Mouse (Mus musculus) midbrain, embryonic 15.5 days (tissue): ENCODE measurements around the gene Zc2hc1c. TPM values are rescaled to one million over a fixed set of nuclear protein-coding genes. Genes with fewer than 3 reads are reported as not detected.

Experiments
- ATAC-seq: fragments of 200-750 bp; cut with Nextera tagmentation; replicated peaks from 2 replicates; pipeline ENCODE4 v1.8.0; 2017; ENCODE audit warnings: moderate TSS enrichment
- H3K27ac ChIP-seq: fragments of 300-500 bp; sonication (generic); 2 replicates; pipeline ENCODE4 v1.5.1; 2015; ENCODE audit warnings: mild to moderate bottlenecking, inconsistent platforms
- H3K27me3 ChIP-seq: fragments of 300-500 bp; sonication (generic); replicated peaks from 2 replicates; pipeline ENCODE4 v1.6.1; 2015; ENCODE audit warnings: inconsistent platforms
- H3K36me3 ChIP-seq: fragments of 300-500 bp; sonication (generic); replicated peaks from 2 replicates; pipeline ENCODE4 v1.6.1; 2015; ENCODE audit warnings: inconsistent platforms
- H3K4me1 ChIP-seq: fragments of 300-500 bp; sonication (generic); 2 replicates; pipeline ENCODE4 v1.6.1; 2015; ENCODE audit warnings: inconsistent platforms
- H3K4me2 ChIP-seq: fragments of 300-500 bp; sonication (generic); 2 replicates; pipeline ENCODE4 v1.6.1; 2015; ENCODE audit warnings: inconsistent platforms, mild to moderate bottlenecking, moderate library complexity
- H3K4me3 ChIP-seq: fragments of 300-500 bp; sonication (generic); 2 replicates; pipeline ENCODE4 v1.5.1; 2015; ENCODE audit warnings: mild to moderate bottlenecking, inconsistent platforms
- H3K9ac ChIP-seq: fragments of 300-500 bp; sonication (generic); 2 replicates; pipeline ENCODE4 v1.6.1; 2015; ENCODE audit warnings: mild to moderate bottlenecking, inconsistent platforms
- H3K9me3 ChIP-seq: fragments of 300-500 bp; sonication (generic); 2 replicates; pipeline ENCODE4 v1.6.1; 2016; ENCODE audit warnings: inconsistent platforms
- WGBS: fragments of 180-500 bp; shearing (Covaris S2); methylation state at CpG from one replicate; pipeline ENCODE4 v1.1.7; 2015; ENCODE audit warnings: mixed read lengths; 5-methylcytosine and 5-hydroxymethylcytosine counted together
- polyA plus RNA-seq: library from polyadenylated mRNA; unstranded; fragments of >200 nt; fragmentation: Nextera tagmentation; extraction: Ambion mirVana; gene quantifications from 2 replicates; pipeline ENCODE4 v1.2.1, GENCODE M21; 2015

Gene Zc2hc1c
- 1.9 and 2.0 TPM in 2 replicates for polyA plus RNA-seq

DNA sequence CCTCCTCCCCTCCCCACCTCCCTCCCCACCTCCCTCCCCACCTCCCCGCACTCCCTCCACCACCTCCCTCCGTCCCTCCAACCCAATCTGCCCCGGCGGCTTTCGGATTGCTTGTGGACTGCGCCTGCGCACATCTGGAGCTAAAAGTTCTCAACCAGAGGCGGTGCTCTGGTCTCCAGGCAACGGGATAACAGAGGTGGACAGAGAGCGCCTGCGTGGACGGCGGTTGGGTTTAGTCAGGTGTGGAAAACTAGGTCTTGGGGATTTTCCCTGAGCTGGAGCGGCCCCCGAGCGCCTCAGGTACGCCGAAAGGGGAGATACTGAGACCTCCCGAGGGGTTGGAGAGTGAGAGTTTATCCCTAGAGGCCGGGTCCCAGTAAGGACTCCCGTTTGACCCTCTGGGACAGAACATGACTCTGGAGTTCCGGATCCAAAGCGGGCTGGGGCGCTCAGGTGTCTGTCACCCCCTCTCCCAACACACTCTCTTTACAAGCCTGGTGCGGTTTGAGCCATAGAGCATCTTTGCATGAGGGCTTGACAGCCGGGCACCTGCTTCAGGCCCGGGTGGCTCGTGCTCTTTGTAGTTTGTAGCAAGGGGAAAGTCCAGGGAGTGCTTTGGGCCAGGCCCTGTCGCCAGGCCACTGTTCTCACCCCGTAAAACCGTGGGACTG lies at the start of gene Zc2hc1c:
Gene Zc2hc1c, plus strand, starts transcription at position 106 of the 671 bp plus-strand sequence.
- Histone ChIP-seq H3K4me3 (peak within 1 kb of the TSS; percentile 50), H3K4me2 (peak within 1 kb of the TSS; percentile 87), H3K27me3 (peaks cover 7% of the 10 kb centered on the region; the same call in 1 of the 2 replicates), H3K9ac (peak within 1 kb of the TSS; percentile 44), H3K4me1 (peaks cover 17% of the 10 kb centered on the region), H3K36me3 (no peaks in the 10 kb centered on the region), H3K27ac (0 out of 2 replicates have a peak within 1 kb of the TSS, but pooled peaks have one; percentile 50), H3K9me3 (no peaks in the 10 kb centered on the region)
- whole genome bisulfite sequencing: 3% methylated on average over 30 of the region's 31 CpGs
- peak; percentile 93 for ATAC-seq

DNA sequence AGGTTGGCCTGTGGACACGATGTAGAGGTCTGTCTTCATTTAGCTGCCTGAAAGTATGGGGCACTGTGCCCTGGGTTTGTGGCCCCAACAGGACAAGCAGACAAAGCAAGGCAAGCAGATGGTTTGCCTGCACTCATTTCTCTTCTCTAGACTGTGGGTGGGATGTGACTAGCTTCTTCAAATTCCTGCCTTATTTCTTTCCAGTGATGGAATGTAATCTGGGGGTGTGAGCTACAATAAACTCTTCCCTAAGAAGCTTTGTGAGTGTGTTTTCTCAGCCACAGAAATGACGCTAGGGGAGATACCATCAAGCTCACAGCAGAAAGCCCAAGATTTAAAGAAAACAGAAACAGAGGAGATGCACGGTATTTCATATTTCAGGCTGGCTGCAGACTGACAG lies 36.3 kb upstream of the Zc2hc1c start:
- Histone ChIP-seq H3K9me3 (no peaks in the 10 kb centered on the region), H3K27ac (no peak overlapping the region), H3K9ac (no peak overlapping the region), H3K36me3 (no peaks in the 10 kb centered on the region), H3K4me1 (no peaks in the 10 kb centered on the region), H3K4me3 (no peak overlapping the region), H3K27me3 (no peaks in the 10 kb centered on the region), H3K4me2 (no peak overlapping the region)
- 84% methylated on average over 3 of the region's 3 CpGs for WGBS
- ATAC-seq: no peak

DNA sequence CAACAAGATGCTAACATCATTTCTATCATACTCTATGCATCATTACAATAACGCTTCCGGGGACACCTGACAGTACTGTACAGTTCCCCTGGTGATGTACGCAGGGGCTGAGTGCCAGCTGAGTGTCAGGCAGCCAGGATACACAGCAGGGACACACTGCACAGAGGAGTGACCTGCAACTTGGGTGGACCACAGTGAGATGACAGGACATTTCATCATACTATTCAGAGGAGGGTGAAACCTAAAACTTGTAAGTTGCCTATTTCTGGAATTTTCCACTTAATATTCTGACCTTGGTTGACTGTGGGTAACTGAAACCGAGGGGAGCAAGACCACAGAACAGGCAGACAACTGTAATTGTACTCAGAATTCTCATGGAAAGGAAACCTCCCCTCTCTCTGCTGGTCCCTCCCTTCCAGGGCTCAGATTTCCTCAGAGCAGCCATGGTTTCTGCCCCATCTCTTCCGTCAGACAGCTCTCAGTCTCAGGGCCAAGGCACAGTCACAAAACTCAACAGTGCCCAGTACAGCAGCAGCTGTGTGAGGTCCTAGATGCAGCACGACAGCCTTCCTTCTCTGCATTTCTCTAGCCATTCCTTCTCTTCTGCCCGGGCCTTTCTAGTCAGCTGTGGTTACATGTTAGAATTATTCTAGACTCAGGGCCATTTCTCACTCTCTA lies 32.2 kb upstream of the Zc2hc1c start:
- Histone ChIP-seq H3K9ac (no peak overlapping the region), H3K4me1 (no peaks in the 10 kb centered on the region), H3K4me2 (no peak overlapping the region), H3K36me3 (no peaks in the 10 kb centered on the region), H3K4me3 (no peak overlapping the region), H3K27ac (no peak overlapping the region), H3K9me3 (no peaks in the 10 kb centered on the region), H3K27me3 (no peaks in the 10 kb centered on the region)
- ATAC-seq: no peak
- WGBS: 80% methylated on average over 7 of the region's 7 CpGs

DNA sequence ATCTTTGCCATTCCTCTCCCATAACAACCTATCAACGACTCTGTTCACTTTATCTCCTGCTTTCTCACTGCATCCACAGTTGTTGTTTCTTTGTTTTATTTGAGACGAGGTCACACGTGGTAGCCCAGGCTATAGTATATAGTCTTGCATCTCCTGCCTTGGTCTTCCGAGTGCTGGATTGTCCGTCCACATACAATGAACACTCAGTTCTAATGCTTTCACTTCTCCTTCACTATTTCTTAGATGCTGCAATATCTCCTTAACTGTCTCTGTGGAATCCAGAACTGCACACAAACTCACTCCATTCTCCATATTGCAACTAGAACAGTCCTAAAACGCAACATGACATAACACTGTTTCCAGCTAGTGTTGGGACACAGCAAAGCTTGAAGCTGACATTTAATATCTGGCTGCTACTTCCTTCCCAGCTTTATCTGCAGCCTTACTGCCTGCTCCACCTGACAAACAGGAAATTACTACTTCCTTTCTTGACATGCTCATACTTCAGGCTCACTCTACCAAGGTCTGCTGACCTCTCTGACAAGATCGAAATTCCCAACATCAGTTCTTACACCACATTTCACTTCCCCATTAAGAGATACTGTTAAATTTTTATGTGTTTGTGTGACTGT lies 31.3 kb upstream of the Zc2hc1c start:
- no peak overlapping the region for H3K9ac ChIP-seq
- ATAC-seq: no peak
- no peaks in the 10 kb centered on the region for H3K27me3 ChIP-seq
- no peaks in the 10 kb centered on the region for H3K4me1 ChIP-seq
- no peak overlapping the region for H3K4me2 ChIP-seq
- no peaks in the 10 kb centered on the region for H3K36me3 ChIP-seq
- no peak overlapping the region for H3K4me3 ChIP-seq
- H3K27ac ChIP-seq: no peak overlapping the region
- H3K9me3 ChIP-seq: no peaks in the 10 kb centered on the region
- 90% methylated on average over 7 of the region's 7 CpGs for WGBS

DNA sequence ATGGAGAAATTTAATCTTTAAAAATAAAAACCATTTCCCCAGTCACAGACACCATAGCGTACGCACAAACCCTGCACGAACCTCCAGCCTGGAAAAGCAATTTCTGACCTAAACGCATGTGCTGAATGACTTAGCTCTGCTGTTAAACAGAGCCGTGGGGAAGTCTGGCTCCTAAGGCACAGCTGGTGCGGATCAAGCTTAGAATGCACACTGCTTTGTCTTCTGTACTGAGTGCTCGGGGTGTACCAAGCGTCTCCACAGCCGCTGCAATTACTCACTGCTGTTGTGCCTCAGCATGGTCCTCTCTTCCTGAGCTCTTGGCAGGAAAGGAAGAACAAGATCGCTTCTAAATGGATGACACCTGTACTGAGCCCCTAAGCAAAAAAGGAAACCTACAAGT lies 25.9 kb upstream of the Zc2hc1c start:
- 0 out of 2 replicates have a peak, but pooled peaks cover 3% of the 10 kb centered on the region for H3K4me1 ChIP-seq
- no peak overlapping the region for H3K4me2 ChIP-seq
- WGBS: 55% methylated on average over 10 of the region's 10 CpGs
- no peak overlapping the region for H3K9ac ChIP-seq
- no peaks in the 10 kb centered on the region for H3K9me3 ChIP-seq
- no peak overlapping the region for H3K4me3 ChIP-seq
- no peak for ATAC-seq
- H3K27me3 ChIP-seq: no peaks in the 10 kb centered on the region
- no peak overlapping the region for H3K27ac ChIP-seq
- 0 out of 2 replicates have a peak, but pooled peaks cover 3% of the 10 kb centered on the region for H3K36me3 ChIP-seq

DNA sequence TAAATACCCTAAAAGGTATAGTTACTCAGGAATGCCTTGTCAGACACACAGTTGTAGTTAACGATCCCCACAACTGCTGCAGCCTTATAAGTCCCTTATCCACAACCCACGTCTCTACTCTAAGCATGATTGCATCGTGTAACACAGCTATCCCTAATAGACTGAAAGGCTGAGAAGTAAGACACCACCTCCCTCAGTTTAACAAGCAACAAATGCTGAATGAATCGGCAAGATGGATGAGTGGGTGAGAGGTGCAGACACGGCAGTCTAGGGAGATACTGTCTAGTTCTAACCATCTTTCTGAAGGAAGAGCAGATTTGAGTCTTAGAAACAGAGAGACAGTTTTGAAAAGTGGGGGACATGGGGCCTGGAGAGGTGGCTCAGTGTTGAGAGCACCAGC lies 25.2 kb upstream of the Zc2hc1c start:
- no peak for ATAC-seq
- H3K27ac ChIP-seq: no peak overlapping the region
- H3K4me2 ChIP-seq: no peak overlapping the region
- 0 out of 2 replicates have a peak, but pooled peaks cover 3% of the 10 kb centered on the region for H3K4me1 ChIP-seq
- H3K36me3 ChIP-seq: 0 out of 2 replicates have a peak, but pooled peaks cover 3% of the 10 kb centered on the region
- no peaks in the 10 kb centered on the region for H3K27me3 ChIP-seq
- no peaks in the 10 kb centered on the region for H3K9me3 ChIP-seq
- H3K4me3 ChIP-seq: no peak overlapping the region
- WGBS: 82% methylated on average over 5 of the region's 5 CpGs
- H3K9ac ChIP-seq: no peak overlapping the region

DNA sequence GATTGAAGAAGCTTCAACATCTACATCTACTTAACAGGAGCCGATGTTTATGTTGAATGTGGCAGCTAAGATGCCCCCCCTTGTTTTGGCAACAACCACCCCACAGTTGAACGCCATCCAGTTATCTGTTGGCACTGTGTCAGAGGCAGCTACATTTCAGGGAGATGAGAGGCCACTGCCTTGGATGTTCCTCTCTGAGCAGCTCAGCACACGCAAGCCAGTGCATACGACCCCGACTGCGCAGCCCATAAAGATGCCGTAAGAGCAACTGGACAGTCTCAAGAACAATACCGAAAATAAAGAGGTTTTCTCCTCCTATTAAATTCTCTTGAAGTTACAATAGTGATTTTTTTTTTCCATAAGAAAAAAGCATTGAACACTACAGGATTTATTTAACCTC lies 23.9 kb upstream of the Zc2hc1c start:
- Histone ChIP-seq H3K27me3 (no peaks in the 10 kb centered on the region), H3K4me2 (no peak overlapping the region), H3K27ac (no peak overlapping the region), H3K4me1 (0 out of 2 replicates have a peak, but pooled peaks cover 3% of the 10 kb centered on the region), H3K9ac (no peak overlapping the region), H3K9me3 (no peaks in the 10 kb centered on the region), H3K36me3 (0 out of 2 replicates have a peak, but pooled peaks cover 3% of the 10 kb centered on the region), H3K4me3 (no peak overlapping the region)
- no peak for ATAC-seq
- WGBS: 87% methylated on average over 8 of the region's 8 CpGs

DNA sequence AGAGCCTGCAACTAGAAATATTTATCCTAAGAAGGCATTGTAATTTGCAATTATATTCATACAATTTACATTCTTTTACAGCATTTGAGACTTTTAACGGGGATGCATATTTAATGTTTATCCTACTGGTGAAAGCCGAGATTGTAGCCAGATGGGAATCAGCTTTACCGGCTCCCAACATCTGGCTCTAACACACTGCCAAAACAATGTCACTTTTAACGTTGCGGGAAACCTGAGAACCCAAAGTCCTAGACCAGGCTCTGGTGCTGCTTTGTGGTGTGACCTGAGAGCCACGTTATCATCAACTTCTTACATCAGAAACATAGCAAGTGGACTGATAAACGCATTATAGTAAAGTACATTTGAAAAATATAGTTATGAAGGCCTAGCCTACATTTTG lies 23.5 kb upstream of the Zc2hc1c start:
- H3K27me3 ChIP-seq: no peaks in the 10 kb centered on the region
- H3K9me3 ChIP-seq: no peaks in the 10 kb centered on the region
- H3K36me3 ChIP-seq: 0 out of 2 replicates have a peak, but pooled peaks cover 3% of the 10 kb centered on the region
- ATAC-seq: no peak
- WGBS: 72% methylated on average over 7 of the region's 7 CpGs
- no peak overlapping the region for H3K9ac ChIP-seq
- no peak overlapping the region for H3K27ac ChIP-seq
- H3K4me1 ChIP-seq: 0 out of 2 replicates have a peak, but pooled peaks cover 3% of the 10 kb centered on the region
- no peak overlapping the region for H3K4me3 ChIP-seq
- H3K4me2 ChIP-seq: no peak overlapping the region

DNA sequence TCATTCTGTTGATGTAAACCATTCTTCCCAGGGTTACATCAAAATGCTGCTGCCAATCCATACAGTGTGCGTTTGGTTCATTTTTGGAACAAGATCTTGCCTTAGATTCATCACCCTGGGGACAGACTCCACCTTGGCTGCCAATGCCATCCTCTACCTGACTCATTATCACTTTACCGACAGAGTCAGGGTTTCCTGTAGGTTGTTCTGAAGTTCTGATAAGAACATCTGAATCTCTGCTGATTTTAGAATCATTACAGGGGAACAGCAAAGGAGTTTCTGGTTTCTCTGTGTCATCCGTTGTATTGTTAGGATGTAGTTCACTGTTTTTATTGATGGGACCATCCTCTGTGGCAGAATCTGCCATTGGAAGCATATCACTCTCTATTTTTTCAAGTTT lies 22.1 kb upstream of the Zc2hc1c start:
- no peak overlapping the region for H3K4me2 ChIP-seq
- ATAC-seq: no peak
- WGBS: 97% methylated on average over 3 of the region's 3 CpGs
- H3K36me3 ChIP-seq: 0 out of 2 replicates have a peak, but pooled peaks cover 3% of the 10 kb centered on the region
- no peaks in the 10 kb centered on the region for H3K27me3 ChIP-seq
- H3K4me1 ChIP-seq: peaks cover 8% of the 10 kb centered on the region; the same call in 1 of the 2 replicates
- no peak overlapping the region for H3K4me3 ChIP-seq
- H3K27ac ChIP-seq: no peak overlapping the region
- H3K9ac ChIP-seq: no peak overlapping the region
- no peaks in the 10 kb centered on the region for H3K9me3 ChIP-seq

DNA sequence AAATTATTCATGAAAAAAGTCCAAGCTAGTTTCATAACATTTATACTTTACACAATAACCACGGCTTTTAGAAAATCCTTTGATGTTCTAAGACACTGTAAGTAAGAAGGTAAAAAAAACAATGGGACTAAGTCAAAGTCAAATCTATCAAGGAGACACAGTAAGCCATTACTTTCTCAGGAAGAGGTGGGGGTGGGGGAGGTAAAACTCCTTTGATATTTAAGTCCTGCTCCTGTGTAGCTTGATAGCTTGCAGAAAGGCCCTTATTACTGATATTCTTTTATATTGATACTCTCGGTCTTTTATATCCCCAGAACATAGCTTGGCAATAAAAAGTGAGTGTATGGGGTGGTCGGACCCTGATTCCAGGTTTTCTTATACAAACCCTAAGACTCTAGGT lies 18.6 kb upstream of the Zc2hc1c start:
- 54% methylated on average over 3 of the region's 3 CpGs for WGBS

DNA sequence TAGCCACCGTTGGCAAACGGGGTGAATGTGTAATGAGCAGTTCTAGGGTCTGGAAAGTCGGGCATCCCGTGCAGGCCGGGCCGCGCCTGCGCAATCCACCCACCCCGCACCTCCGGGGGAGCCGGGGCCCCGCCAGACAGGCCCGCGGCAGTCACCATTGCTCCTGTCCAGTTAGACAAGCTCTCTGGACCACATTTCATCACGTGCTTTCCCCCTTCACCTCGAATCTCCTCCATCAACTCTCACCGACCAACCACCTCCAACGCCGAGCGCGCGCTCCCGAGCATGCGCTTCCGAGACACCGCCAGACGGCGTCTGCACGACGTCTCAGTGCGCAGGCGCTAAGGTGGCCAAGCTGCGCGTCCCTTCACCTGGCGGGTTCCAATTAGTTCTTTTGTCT lies 18.1 kb upstream of the Zc2hc1c start, which contains the start of gene Mlh3:
Gene Mlh3, minus strand, starts transcription at position 281 of the 400 bp plus-strand sequence.
- ATAC-seq: peak; percentile 97
- Histone ChIP-seq H3K9ac (peak within 1 kb of the TSS; percentile 57), H3K4me3 (peak within 1 kb of the TSS; percentile 56), H3K4me1 (peaks cover 5% of the 10 kb centered on the region; the same call in 1 of the 2 replicates), H3K9me3 (no peaks in the 10 kb centered on the region), H3K4me2 (peak within 1 kb of the TSS; percentile 56), H3K36me3 (0 out of 2 replicates have a peak, but pooled peaks cover 3% of the 10 kb centered on the region), H3K27ac (peak within 1 kb of the TSS; percentile 86), H3K27me3 (no peaks in the 10 kb centered on the region)
- WGBS: 0% methylated on average over 35 of the region's 35 CpGs

More for the DNA sequence above, 18.6 kb upstream of the Zc2hc1c start:
- H3K4me1 ChIP-seq: peaks cover 8% of the 10 kb centered on the region; the same call in 1 of the 2 replicates
- peak overlapping the region; percentile 56 for H3K4me3 ChIP-seq
- H3K36me3 ChIP-seq: 0 out of 2 replicates have a peak, but pooled peaks cover 3% of the 10 kb centered on the region
- ATAC-seq: no peak; the same call in 1 of the 2 replicates
- peak overlapping the region; percentile 56 for H3K4me2 ChIP-seq
- H3K9me3 ChIP-seq: no peaks in the 10 kb centered on the region
- peak overlapping the region; percentile 86 for H3K27ac ChIP-seq
- no peaks in the 10 kb centered on the region for H3K27me3 ChIP-seq
- peak overlapping the region; percentile 57 for H3K9ac ChIP-seq
